Mouse (Mus musculus): ENCODE results near the gene Acadvl. TPM values are rescaled to one million over a fixed set of nuclear protein-coding genes. Genes with fewer than 3 reads are reported as not detected.

Acadvl gene
- polyA plus RNA-seq, 1 experiment from 2014 or later: 70.4 TPM

DNA sequence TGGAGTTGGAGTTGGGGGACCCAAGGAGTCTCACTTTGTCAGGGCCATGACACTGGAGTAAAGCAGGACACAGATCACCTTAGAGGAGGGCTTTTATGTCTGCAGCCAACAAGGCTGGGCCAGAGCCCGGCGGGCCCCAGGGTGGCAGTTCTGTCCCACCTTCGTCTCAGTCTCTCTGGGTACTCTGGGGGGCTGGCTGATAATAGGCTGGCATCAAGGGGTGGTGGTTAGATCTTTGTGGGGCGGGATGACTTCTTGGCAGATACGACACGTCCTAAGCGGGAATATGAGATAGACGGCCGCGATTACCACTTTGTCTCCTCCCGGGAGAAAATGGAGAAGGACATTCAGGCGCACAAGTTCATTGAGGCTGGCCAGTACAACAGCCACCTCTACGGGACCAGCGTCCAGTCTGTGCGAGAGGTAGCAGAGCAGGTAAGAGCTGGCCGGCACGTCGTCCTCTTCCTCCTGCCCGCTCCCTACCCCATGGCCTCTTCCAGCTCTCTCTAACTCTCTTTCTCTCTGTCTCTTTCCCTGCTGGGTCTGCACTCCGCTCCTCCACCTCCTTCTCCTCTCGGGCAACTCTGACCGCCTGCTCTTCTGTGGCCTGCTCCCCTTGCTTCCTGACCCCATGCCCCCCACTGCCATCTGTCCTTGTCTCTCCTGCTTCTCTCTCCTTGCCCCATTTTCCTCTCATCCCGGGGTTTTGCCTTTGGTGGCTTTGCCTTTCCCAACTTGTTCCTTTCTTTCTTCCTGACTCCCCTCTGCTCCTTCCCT is 27.3 kb upstream of the Acadvl start:
- ATAC-seq (ENCODE audit: insufficient number of reproducible peaks, insufficient read depth, low FRiP score, low TSS enrichment): no peak
- no peak overlapping the region for H3K9ac ChIP-seq

GRCm38 (mm10) chr11:70040184-70040583 is 25.0 kb upstream of the Acadvl start:
- no peak overlapping the region for H3K4me2 ChIP-seq (replicated peaks)
- 89% methylated on average over 7 of the region's 7 CpGs for WGBS
- H3K4me1 ChIP-seq: no peaks in the 10 kb centered on the region
- no peak overlapping the region for H3K9ac ChIP-seq
- ATAC-seq (ENCODE audit: insufficient number of reproducible peaks, insufficient read depth, low FRiP score, low TSS enrichment): no peak
- no peak overlapping the region for H3K4me3 ChIP-seq
- H3K27ac ChIP-seq: no peak overlapping the region
- peaks cover 72% of the 10 kb centered on the region for H3K36me3 ChIP-seq
- no peaks in the 10 kb centered on the region for H3K9me3 ChIP-seq
- H3K27me3 ChIP-seq: no peaks in the 10 kb centered on the region

More for the DNA sequence above, 27.3 kb upstream of the Acadvl start:
- Histone ChIP-seq H3K4me3 (no peak overlapping the region), H3K27ac (no peak overlapping the region), H3K4me2 (replicated peaks) (no peak overlapping the region), H3K9me3 (no peaks in the 10 kb centered on the region), H3K27me3 (no peaks in the 10 kb centered on the region), H3K4me1 (no peaks in the 10 kb centered on the region), H3K36me3 (peaks cover 70% of the 10 kb centered on the region)
- 89% methylated on average over 23 of the region's 23 CpGs for WGBS

GRCm38 (mm10) chr11:70039631-70040030 is 24.4 kb upstream of the Acadvl start:
- H3K4me1 ChIP-seq: no peaks in the 10 kb centered on the region

DNA sequence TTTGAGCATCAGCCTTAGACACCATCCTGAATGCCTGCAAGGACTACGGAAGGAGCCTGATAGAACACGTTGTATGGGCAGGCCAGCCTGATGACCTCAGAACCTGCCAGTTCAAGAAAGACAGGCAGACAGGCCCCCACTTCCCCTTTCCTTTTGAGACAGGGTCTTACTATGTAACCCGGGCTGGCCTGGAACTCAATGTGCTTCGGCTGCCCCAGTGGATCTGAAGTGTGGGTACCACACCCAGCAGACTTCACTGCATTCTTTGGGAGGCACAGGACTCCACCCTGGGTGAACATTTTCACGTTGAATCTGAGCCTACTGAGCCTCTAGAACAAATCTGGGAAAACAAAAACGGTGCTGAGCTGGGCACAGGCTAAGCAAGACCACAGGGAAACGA is 23.0 kb upstream of the Acadvl start:
- no peaks in the 10 kb centered on the region for H3K4me1 ChIP-seq
- H3K27me3 ChIP-seq: no peaks in the 10 kb centered on the region
- H3K4me3 ChIP-seq: no peak overlapping the region
- H3K27ac ChIP-seq: no peak overlapping the region
- H3K9me3 ChIP-seq: no peaks in the 10 kb centered on the region
- H3K4me2 ChIP-seq (replicated peaks): no peak overlapping the region
- no peak overlapping the region for H3K9ac ChIP-seq
- no peak for ATAC-seq (ENCODE audit: insufficient number of reproducible peaks, insufficient read depth, low FRiP score, low TSS enrichment)
- 80% methylated on average over 7 of the region's 7 CpGs for WGBS
- peaks cover 67% of the 10 kb centered on the region for H3K36me3 ChIP-seq

More at GRCm38 (mm10) chr11:70039631-70040030, 24.4 kb upstream of the Acadvl start:
- Histone ChIP-seq H3K4me2 (replicated peaks) (no peak overlapping the region), H3K9me3 (no peaks in the 10 kb centered on the region), H3K27ac (no peak overlapping the region), H3K4me3 (no peak overlapping the region), H3K9ac (no peak overlapping the region), H3K27me3 (no peaks in the 10 kb centered on the region), H3K36me3 (peaks cover 69% of the 10 kb centered on the region)
- WGBS: 90% methylated on average over 10 of the region's 10 CpGs
- ATAC-seq (ENCODE audit: insufficient number of reproducible peaks, insufficient read depth, low FRiP score, low TSS enrichment): no peak

- H3K27ac ChIP-seq: no peak overlapping the region
- H3K9me3 ChIP-seq: no peaks in the 10 kb centered on the region
- peaks cover 40% of the 10 kb centered on the region for H3K36me3 ChIP-seq
- no peaks in the 10 kb centered on the region for H3K27me3 ChIP-seq
- peaks cover 41% of the 10 kb centered on the region for H3K4me1 ChIP-seq
- ATAC-seq (ENCODE audit: insufficient number of reproducible peaks, insufficient read depth, low FRiP score, low TSS enrichment): no peak
- no peak overlapping the region for H3K9ac ChIP-seq
- no peak overlapping the region for H3K4me3 ChIP-seq
- 95% methylated on average over 11 of the region's 11 CpGs for whole genome bisulfite sequencing
- H3K4me2 ChIP-seq (replicated peaks): no peak overlapping the region
Measured at GRCm38 (mm10) chr11:70031321-70031670, 16.1 kb upstream of the Acadvl start.

GRCm38 (mm10) chr11:70030651-70031320 is 15.6 kb upstream of the Acadvl start:
- Histone ChIP-seq H3K27me3 (no peaks in the 10 kb centered on the region), H3K4me1 (peaks cover 46% of the 10 kb centered on the region), H3K4me2 (replicated peaks) (no peak overlapping the region), H3K27ac (no peak overlapping the region), H3K4me3 (no peak overlapping the region), H3K36me3 (peaks cover 40% of the 10 kb centered on the region), H3K9ac (no peak overlapping the region), H3K9me3 (no peaks in the 10 kb centered on the region)
- WGBS: 95% methylated on average over 28 of the region's 28 CpGs
- no peak for ATAC-seq (ENCODE audit: insufficient number of reproducible peaks, insufficient read depth, low FRiP score, low TSS enrichment)

GRCm38 (mm10) chr11:70029829-70030550 is 14.8 kb upstream of the Acadvl start:
- peak overlapping the region; percentile 25; the same call in 1 of the 2 replicates for H3K9ac ChIP-seq
- ATAC-seq (ENCODE audit: insufficient number of reproducible peaks, insufficient read depth, low FRiP score, low TSS enrichment): no peak

DNA sequence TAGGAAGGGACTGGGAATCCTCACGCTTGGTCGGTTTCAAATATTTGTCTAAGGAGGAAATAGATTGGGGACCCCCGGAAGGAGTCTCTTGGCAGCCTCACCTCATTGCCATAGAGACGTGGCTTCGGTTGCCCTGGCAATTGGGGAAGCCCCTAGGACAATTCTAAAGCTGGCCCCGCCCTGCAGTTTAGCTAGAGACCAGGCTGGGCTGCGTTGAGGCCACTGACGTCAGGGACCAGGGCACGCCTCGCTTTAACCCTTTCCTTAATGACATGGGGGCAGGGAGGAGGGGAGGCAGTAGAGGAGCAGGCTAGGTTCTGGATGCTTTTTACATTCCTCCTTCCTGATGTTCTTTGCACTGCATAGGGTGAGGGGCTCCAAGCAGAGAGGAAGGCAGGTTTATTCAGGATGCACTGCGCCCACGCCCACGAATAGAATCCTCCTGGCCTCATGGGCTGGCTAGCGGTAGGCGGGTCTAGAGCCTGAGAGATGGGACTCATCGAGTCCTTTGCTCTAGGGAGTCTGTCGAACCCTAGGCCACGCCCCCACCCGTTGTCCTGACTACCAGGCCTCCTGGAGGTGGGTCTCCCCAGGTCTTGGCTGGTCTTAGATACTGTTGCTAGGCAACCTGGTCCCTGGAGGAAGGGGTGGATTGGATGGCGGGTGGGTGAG is 14.1 kb upstream of the Acadvl start:
- peak overlapping the region; percentile 91 for H3K27ac ChIP-seq
- H3K9ac ChIP-seq: peak overlapping the region; percentile 31; the same call in 1 of the 2 replicates
- peak; percentile 86 for ATAC-seq (ENCODE audit: insufficient number of reproducible peaks, insufficient read depth, low FRiP score, low TSS enrichment)
- peaks cover 54% of the 10 kb centered on the region for H3K4me1 ChIP-seq
- H3K9me3 ChIP-seq: no peaks in the 10 kb centered on the region
- under 1% methylated on average over 20 of the region's 20 CpGs for WGBS
- peak overlapping the region; percentile 50 for H3K4me2 ChIP-seq (replicated peaks)
- no peaks in the 10 kb centered on the region for H3K27me3 ChIP-seq
- H3K4me3 ChIP-seq: peak overlapping the region; percentile 30
- H3K36me3 ChIP-seq: peaks cover 36% of the 10 kb centered on the region

More at GRCm38 (mm10) chr11:70029829-70030550, 14.8 kb upstream of the Acadvl start:
- Histone ChIP-seq H3K36me3 (peaks cover 40% of the 10 kb centered on the region), H3K4me2 (replicated peaks) (peak overlapping the region; percentile 50), H3K27me3 (no peaks in the 10 kb centered on the region), H3K9me3 (no peaks in the 10 kb centered on the region), H3K27ac (peak overlapping the region; percentile 91), H3K4me1 (peaks cover 51% of the 10 kb centered on the region), H3K4me3 (peak overlapping the region; percentile 30)
- WGBS: 39% methylated on average over 11 of the region's 11 CpGs

- WGBS: 25% methylated on average over 12 of the region's 12 CpGs
- no peak for ATAC-seq (ENCODE audit: insufficient number of reproducible peaks, insufficient read depth, low FRiP score, low TSS enrichment)
- peak overlapping the region; percentile 31 for H3K9ac ChIP-seq
Measured at GRCm38 (mm10) chr11:70028401-70029129, 13.4 kb upstream of the Acadvl start.

DNA sequence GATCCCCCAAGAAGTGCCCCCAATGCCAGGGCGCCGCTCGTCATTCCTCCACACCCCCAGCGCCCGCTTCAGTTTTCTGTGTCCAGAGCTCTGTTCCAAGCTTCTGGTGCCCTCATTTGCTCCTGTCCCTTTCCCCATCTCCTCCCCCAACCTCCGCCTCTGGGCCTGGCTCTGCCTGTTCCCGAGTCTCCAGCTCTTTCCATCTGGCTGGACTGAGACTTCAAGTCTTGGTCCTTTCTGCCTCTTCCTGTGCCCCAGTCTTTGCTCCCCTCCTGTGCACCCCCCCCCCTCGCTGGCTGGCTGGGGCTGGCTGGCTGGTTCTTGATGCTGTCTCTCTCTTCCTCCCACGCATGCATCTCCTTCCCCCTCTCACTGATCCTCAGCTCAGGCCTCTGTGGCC is 12.2 kb upstream of the Acadvl start:
- peak overlapping the region; percentile 27; the same call in 1 of the 2 replicates for H3K9ac ChIP-seq
- H3K27me3 ChIP-seq: no peaks in the 10 kb centered on the region
- H3K36me3 ChIP-seq: peaks cover 20% of the 10 kb centered on the region
- H3K27ac ChIP-seq: peak overlapping the region; percentile 91
- no peak for ATAC-seq (ENCODE audit: insufficient number of reproducible peaks, insufficient read depth, low FRiP score, low TSS enrichment)
- peak overlapping the region; percentile 16; the same call in 1 of the 2 replicates for H3K4me3 ChIP-seq
- no peaks in the 10 kb centered on the region for H3K9me3 ChIP-seq
- H3K4me1 ChIP-seq: peaks cover 70% of the 10 kb centered on the region
- WGBS: 33% methylated on average over 9 of the region's 9 CpGs
- peak overlapping the region; percentile 45 for H3K4me2 ChIP-seq (replicated peaks)

More at GRCm38 (mm10) chr11:70028401-70029129, 13.4 kb upstream of the Acadvl start:
- peak overlapping the region; percentile 30 for H3K4me3 ChIP-seq
- H3K36me3 ChIP-seq: peaks cover 31% of the 10 kb centered on the region
- H3K27me3 ChIP-seq: no peaks in the 10 kb centered on the region
- peaks cover 61% of the 10 kb centered on the region for H3K4me1 ChIP-seq
- H3K4me2 ChIP-seq (replicated peaks): peak overlapping the region; percentile 50
- peak overlapping the region; percentile 91 for H3K27ac ChIP-seq
- H3K9me3 ChIP-seq: no peaks in the 10 kb centered on the region

Data from embryonic facial prominence, embryonic 12.5 days (tissue).